Mouse (Mus musculus) mammary gland, adult 2 months (tissue): ENCODE results near the gene Borcs6. TPM values are rescaled to one million over a fixed set of nuclear protein-coding genes. Genes with fewer than 3 reads are reported as not detected.

Experiments
- polyA plus RNA-seq: library from polyadenylated mRNA; depleted of rRNA; stranded (reverse); fragments of >200 nt; gene quantifications from 2 replicates; pipeline ENCODE4 v1.2.3, GENCODE M21; 2012; ENCODE audit warnings: low replicate concordance; rRNA removed

The Borcs6 gene
- polyA plus RNA-seq, result 14.9 and 32.7 TPM in 2 replicates

DNA sequence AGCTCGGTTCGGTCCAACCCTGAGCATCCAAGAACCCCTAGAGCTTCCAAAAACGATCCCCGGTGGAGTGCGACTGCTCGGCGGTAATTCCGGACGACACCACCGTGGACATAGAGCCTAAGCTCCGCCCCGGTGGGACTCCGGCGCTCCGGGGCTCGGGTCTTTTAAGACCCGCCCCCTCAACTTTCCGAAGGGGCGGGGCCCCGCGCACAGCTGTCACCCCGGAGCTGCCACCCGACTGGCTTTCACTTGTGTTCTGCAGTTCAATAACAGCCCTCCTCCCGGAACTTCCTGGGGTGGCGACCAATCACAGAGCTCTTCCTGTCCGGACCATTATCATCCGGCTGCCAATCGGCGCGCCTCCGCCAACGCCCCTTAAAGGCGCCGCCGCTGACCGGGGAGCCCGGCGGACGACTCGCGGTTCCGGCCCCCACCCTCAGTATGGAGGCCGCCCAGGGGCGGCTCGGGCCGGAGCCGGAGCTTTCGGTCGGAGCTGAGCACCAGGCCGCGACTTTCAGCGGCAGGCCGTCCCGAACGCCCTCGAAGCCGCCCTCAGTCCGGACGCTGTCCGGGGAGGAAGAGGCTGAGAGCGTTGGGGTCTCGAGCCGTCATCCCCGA lies at the start of gene Borcs6:
Borcs6 (plus strand) TSS at position 361 of the 618 bp plus-strand sequence.

DNA sequence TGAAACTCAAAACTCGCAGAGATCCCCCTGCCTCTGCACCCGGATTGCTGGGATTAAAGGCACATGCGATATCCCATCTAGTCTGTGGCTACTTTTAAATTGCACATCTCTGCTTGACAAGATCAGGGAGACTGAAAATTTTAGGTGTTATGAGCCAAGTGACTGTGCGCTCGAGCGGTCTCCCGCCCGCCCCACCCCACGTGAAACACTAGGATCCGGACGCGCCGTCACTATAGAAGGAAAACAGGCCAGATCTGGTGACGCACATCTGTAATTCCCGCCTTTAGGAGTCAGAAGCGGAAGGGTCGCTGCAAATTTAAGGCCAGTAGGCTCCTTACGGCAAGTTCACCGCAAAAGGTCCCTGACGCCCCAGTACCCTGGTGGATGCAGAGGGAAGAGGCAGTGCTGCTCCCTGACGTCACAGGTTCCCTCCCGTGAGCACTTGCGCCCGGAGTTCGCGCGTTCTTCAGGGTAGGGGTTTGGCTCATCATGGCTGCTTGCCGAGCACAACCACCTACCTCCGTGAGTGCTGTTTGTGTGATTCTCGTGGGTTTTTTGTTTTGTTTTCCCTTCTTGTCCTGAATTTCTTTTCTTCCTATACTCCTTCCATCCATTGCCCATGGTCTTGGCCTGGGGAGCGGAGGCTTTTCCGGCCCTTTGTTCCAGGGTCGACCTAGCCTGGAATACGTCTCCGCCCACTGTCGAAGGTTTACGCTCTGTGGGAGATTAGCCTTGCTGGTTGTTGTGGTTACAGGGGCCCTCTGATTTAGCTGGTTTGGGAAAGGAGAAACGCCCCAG lies 43.7 kb upstream of the Borcs6 start, which contains the start of gene Ctc1:
Ctc1 (plus strand) TSS at position 268 of the 798 bp plus-strand sequence.

GRCm38 (mm10) chr11:69045531-69046394 lies 13.8 kb upstream of the Borcs6 start, which contains the start of gene Aurkb:
TSS of gene Aurkb (plus strand) at chr11:69045647.

GRCm38 (mm10) chr11:69070590-69071222 lies 11.2 kb downstream of the Borcs6 start, which contains the start of gene Tmem107:
TSS of gene Tmem107 (plus strand) at chr11:69070806.

GRCm38 (mm10) chr11:69088103-69088855 lies 28.8 kb downstream of the Borcs6 start, which contains the start of gene Vamp2:
TSS of gene Vamp2 (plus strand) at chr11:69088490.

GRCm38 (mm10) chr11:69094697-69095429 lies 35.3 kb downstream of the Borcs6 start, which contains the start of gene Per1:
TSS of gene Per1 (plus strand) at chr11:69095217.

Other genes starting within 250 kb of the Borcs6 start
- 84.5 and 87.3 TPM in 2 replicates for gene Ndel1, start 187.9 kb upstream of the Borcs6 start, polyA plus RNA-seq
- gene Rnf222, start 171.2 kb upstream of the Borcs6 start, polyA plus RNA-seq, result 0.19 TPM in 1 of 2 replicates, not detected in the other
- 637 and 1,128 TPM in 2 replicates for gene Rpl26, start 158.1 kb upstream of the Borcs6 start, polyA plus RNA-seq
- gene Odf4, start 132.6 kb upstream of the Borcs6 start, polyA plus RNA-seq, result not detected in 2 replicates
- gene Arhgef15, start 102.2 kb upstream of the Borcs6 start, polyA plus RNA-seq, result 70.7 and 114 TPM in 2 replicates
- 107 and 135 TPM in 2 replicates for gene Slc25a35, start 91.6 kb upstream of the Borcs6 start, polyA plus RNA-seq
- 17.1 and 49.9 TPM in 2 replicates for gene Rangrf, start 84.5 kb upstream of the Borcs6 start, polyA plus RNA-seq
- gene Pfas, start 51.3 kb upstream of the Borcs6 start, polyA plus RNA-seq, result 11.0 and 12.9 TPM in 2 replicates
- gene Ctc1, start 43.8 kb upstream of the Borcs6 start, polyA plus RNA-seq, result 36.3 and 36.6 TPM in 2 replicates
- gene Aurkb, start 14.1 kb upstream of the Borcs6 start, polyA plus RNA-seq, result 5.5 and 18.1 TPM in 2 replicates
- 24.3 and 24.6 TPM in 2 replicates for gene Tmem107, start 11.1 kb downstream of the Borcs6 start, polyA plus RNA-seq
- 115 and 123 TPM in 2 replicates for gene Vamp2, start 28.8 kb downstream of the Borcs6 start, polyA plus RNA-seq
- 30.1 and 37.1 TPM in 2 replicates for gene Per1, start 35.5 kb downstream of the Borcs6 start, polyA plus RNA-seq
- 0.29 and 1.0 TPM in 2 replicates for gene Hes7, start 60.7 kb downstream of the Borcs6 start, polyA plus RNA-seq
- 1.1 and 1.8 TPM in 2 replicates for gene 9130213A22Rik, start 62.9 kb downstream of the Borcs6 start, polyA plus RNA-seq
- 1.8 and 2.6 TPM in 2 replicates for gene Aloxe3, start 66.2 kb downstream of the Borcs6 start, polyA plus RNA-seq
- 0.05 and 1.6 TPM in 2 replicates for gene Alox12b, start 97.3 kb downstream of the Borcs6 start, polyA plus RNA-seq
- 0.08 TPM in 1 of 2 replicates, not detected in the other for gene Alox8, start 138.1 kb downstream of the Borcs6 start, polyA plus RNA-seq
- 0.14 and 0.24 TPM in 2 replicates for gene Gucy2e, start 177.3 kb downstream of the Borcs6 start, polyA plus RNA-seq